Mouse (Mus musculus) erythroblast, embryonic 14.5 days (primary cell): ENCODE results near the gene Dscam. TPM values are rescaled to one million over a fixed set of nuclear protein-coding genes. Genes with fewer than 3 reads are reported as not detected.

Experiments used
- H3K27me3 ChIP-seq: 2 replicates; pipeline ENCODE4 v1.6.1; 2012; ENCODE audit warnings: inconsistent platforms; ENCODE audit not compliant: control insufficient read depth
- H3K36me3 ChIP-seq: 2 replicates; pipeline ENCODE4 v1.6.1; 2012; ENCODE audit warnings: mild to moderate bottlenecking, inconsistent platforms; ENCODE audit not compliant: control insufficient read depth
- H3K4me1 ChIP-seq: 2 replicates; pipeline ENCODE4 v1.6.1; 2012; ENCODE audit warnings: inconsistent platforms; ENCODE audit not compliant: control insufficient read depth
- H3K4me3 ChIP-seq: replicated peaks from 2 replicates; pipeline ENCODE3; 2012; ENCODE audit warnings: moderate library complexity, mild to moderate bottlenecking, inconsistent platforms
- H3K9me3 ChIP-seq: 2 replicates; pipeline ENCODE4 v1.6.1; 2012; ENCODE audit warnings: low read length, inconsistent platforms, mixed read lengths; ENCODE audit not compliant: control insufficient read depth
- GATA1 ChIP-seq: IDR thresholded peaks from 2 replicates; pipeline ENCODE4 v1.6.1; 2012; ENCODE audit warnings: low read length, inconsistent platforms, mixed read lengths
- TAL1 ChIP-seq: IDR thresholded peaks from 3 replicates; pipeline ENCODE4 v1.6.1; 2012; ENCODE audit warnings: low read length, inconsistent platforms, mixed read lengths
- polyA plus RNA-seq: library from polyadenylated mRNA; stranded (reverse); fragments of >175 nt; gene quantifications from 2 replicates; pipeline ENCODE4 v1.2.3, GENCODE M21; 2012

The Dscam gene
- polyA plus RNA-seq, 1 experiment = not detected

GRCm38 (mm10) chr16:97171500-97171899 is 948 bp upstream of the Dscam start:
- Histone ChIP-seq H3K4me1 (no peaks in the 10 kb centered on the region), H3K4me3 (no peak overlapping the region), H3K36me3 (no peaks in the 10 kb centered on the region), H3K27me3 (peaks cover 52% of the 10 kb centered on the region), H3K9me3 (no peaks in the 10 kb centered on the region)
- TF ChIP-seq TAL1 (no peak), GATA1 (no peak)

- Histone ChIP-seq H3K4me3 (no peak overlapping the region), H3K4me1 (no peaks in the 10 kb centered on the region), H3K36me3 (no peaks in the 10 kb centered on the region), H3K9me3 (no peaks in the 10 kb centered on the region), H3K27me3 (peaks cover 62% of the 10 kb centered on the region)
- no peak for TF ChIP-seq TAL1
- no peak for TF ChIP-seq GATA1
Measured at GRCm38 (mm10) chr16:97169901-97170512, 545 bp downstream of the Dscam start.

- H3K4me1 ChIP-seq = no peaks in the 10 kb centered on the region
- no peaks in the 10 kb centered on the region for H3K9me3 ChIP-seq
- no peak overlapping the region for H3K4me3 ChIP-seq
- peaks cover 68% of the 10 kb centered on the region for H3K27me3 ChIP-seq
- H3K36me3 ChIP-seq = no peaks in the 10 kb centered on the region
- TF ChIP-seq TAL1 = no peak
- no peak for TF ChIP-seq GATA1
Measured at GRCm38 (mm10) chr16:97168614-97169013, 1.9 kb downstream of the Dscam start.

GRCm38 (mm10) chr16:97168030-97168429 is 2.5 kb downstream of the Dscam start:
- Histone ChIP-seq H3K4me1 (no peaks in the 10 kb centered on the region), H3K36me3 (no peaks in the 10 kb centered on the region), H3K4me3 (no peak overlapping the region), H3K9me3 (no peaks in the 10 kb centered on the region), H3K27me3 (peaks cover 67% of the 10 kb centered on the region)
- TF ChIP-seq TAL1 = no peak
- TF ChIP-seq GATA1 = no peak

- no peaks in the 10 kb centered on the region for H3K9me3 ChIP-seq
- no peak for TF ChIP-seq TAL1
- no peak for TF ChIP-seq GATA1
Measured at GRCm38 (mm10) chr16:97166166-97166565, 4.4 kb downstream of the Dscam start.

GRCm38 (mm10) chr16:97165444-97166121 is 5.0 kb downstream of the Dscam start:
- H3K4me3 ChIP-seq = no peak overlapping the region
- no peaks in the 10 kb centered on the region for H3K4me1 ChIP-seq
- TF ChIP-seq TAL1 (no peak), GATA1 (no peak)
- no peaks in the 10 kb centered on the region for H3K9me3 ChIP-seq
- H3K27me3 ChIP-seq = peaks cover 45% of the 10 kb centered on the region
- H3K36me3 ChIP-seq = no peaks in the 10 kb centered on the region

More at GRCm38 (mm10) chr16:97166166-97166565, 4.4 kb downstream of the Dscam start:
- no peaks in the 10 kb centered on the region for H3K36me3 ChIP-seq
- no peaks in the 10 kb centered on the region for H3K4me1 ChIP-seq
- H3K27me3 ChIP-seq = peaks cover 51% of the 10 kb centered on the region
- H3K4me3 ChIP-seq = no peak overlapping the region

- no peaks in the 10 kb centered on the region for H3K36me3 ChIP-seq
- H3K4me1 ChIP-seq = no peaks in the 10 kb centered on the region
- H3K9me3 ChIP-seq = no peaks in the 10 kb centered on the region
- TF ChIP-seq TAL1 (no peak), GATA1 (no peak)
- no peaks in the 10 kb centered on the region for H3K27me3 ChIP-seq
- H3K4me3 ChIP-seq = no peak overlapping the region
Measured at GRCm38 (mm10) chr16:97158279-97158678, 12.3 kb downstream of the Dscam start.

GRCm38 (mm10) chr16:97144544-97145194 is 25.9 kb downstream of the Dscam start:
- Histone ChIP-seq H3K4me1 (no peaks in the 10 kb centered on the region), H3K36me3 (no peaks in the 10 kb centered on the region), H3K4me3 (no peak overlapping the region), H3K27me3 (no peaks in the 10 kb centered on the region), H3K9me3 (no peaks in the 10 kb centered on the region)
- TF ChIP-seq GATA1 (no peak), TAL1 (no peak)

- TF ChIP-seq GATA1 (no peak), TAL1 (no peak)
- Histone ChIP-seq H3K36me3 (no peaks in the 10 kb centered on the region), H3K4me3 (no peak overlapping the region), H3K4me1 (no peaks in the 10 kb centered on the region), H3K27me3 (no peaks in the 10 kb centered on the region), H3K9me3 (no peaks in the 10 kb centered on the region)
Measured at GRCm38 (mm10) chr16:97141943-97142342, 28.6 kb downstream of the Dscam start.
